Mouse (Mus musculus): ENCODE results near the gene Brsk1. TPM values are rescaled to one million over a fixed set of nuclear protein-coding genes. Genes with fewer than 3 reads are reported as not detected.

Gene Brsk1
- total RNA-seq, 2 experiments from 2014 or later = 0.50 to 0.64 TPM

DNA sequence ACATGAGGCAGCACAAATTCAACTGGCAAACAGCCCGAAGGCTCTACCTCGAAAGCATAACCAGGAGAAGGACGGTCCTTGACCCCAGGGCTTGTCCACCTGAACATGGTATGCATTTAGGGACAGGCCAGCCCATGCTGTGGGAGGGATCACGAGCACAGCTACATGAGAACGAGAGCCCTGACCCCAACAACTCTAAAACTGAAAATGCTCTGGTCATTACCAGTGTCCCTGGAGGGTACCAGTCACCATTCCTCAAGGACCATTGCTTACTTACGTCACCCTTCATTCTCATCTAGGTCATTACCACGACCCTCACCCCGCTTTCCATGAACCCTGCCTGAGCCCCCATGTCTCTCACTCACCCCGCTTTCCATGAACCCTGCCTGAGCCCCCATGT is 21.2 kb upstream of the Brsk1 start:
- DNase-seq (ENCODE audit: low spot score) = no peak

DNA sequence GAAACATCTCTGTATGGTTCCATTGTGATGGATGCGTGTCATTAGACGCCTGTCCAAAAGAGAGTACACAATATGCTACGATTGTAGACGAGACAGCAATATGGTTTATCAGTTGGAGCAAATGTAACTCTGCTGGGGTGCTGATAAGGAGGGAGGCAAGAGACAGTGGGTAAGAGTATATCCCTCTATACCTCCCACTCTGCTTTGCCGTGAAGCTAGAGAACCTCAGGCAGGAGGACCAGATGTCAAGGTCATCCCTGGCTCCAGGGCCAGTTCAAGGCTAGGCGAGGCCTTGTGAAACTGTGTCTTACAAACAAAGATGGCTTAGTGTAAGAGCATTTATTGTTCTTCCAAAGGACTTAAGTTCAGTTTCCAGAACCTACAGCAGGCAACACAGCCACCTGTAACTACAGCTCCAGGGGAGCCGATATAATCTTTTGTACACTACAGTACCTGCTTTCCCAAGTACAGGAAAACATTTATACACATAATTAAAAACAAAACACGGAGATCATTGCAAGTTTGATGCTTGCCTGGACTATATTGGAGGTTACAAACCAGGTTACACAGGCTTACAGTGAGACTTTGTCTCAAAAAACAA is 19.6 kb upstream of the Brsk1 start:
- no peak for DNase-seq (ENCODE audit: low spot score)

DNA sequence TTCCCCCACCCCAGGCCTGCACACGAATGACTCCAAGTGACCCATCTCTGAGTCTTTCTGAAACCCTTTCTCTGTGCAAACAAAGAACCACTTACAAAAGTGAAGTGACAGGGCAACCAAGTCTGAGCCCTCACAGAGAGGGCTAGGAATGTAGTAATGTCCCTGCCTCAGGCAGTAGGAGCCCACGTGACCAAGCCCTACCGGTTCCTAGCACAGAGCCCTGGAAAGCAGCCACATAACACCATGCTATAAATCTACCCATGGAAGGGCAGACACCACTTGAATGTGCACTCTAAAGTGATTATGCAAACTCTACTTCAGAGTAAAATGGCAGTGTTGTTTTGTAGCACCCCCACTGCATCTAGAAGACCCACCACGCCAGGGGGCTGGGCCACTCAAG is 18.4 kb upstream of the Brsk1 start:
- no peak for DNase-seq (ENCODE audit: low spot score)

DNA sequence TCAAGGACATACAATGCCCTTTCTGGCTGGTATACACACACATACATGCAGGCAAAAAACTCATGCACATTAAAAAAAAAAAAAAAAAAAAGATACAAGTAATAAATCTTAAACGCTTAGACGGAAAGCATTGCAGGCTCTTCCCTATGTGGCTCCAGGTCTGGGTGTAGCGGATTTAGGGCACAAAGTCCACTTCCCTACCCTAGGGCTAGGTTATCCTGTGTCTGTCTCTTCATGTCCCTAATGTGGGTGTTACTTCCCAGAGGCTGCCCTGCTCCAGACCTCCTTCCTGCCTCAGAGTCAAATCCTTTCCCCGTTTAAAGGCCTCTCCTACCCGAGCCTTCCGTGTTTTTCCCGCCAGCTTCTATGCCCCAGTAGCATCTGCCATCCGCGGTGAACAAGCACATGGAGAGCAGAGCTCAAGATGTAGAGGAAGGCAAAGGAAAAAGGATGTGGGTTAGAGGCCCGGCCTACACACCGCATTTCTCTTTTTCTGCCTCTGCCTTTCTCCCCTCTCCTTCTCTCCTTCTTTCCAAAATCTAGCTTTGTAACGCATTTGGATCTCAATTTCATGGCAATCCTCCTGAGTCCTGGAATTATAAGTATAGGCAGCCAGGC is 16.2 kb upstream of the Brsk1 start:
- no peak for DNase-seq (ENCODE audit: low spot score)

DNA sequence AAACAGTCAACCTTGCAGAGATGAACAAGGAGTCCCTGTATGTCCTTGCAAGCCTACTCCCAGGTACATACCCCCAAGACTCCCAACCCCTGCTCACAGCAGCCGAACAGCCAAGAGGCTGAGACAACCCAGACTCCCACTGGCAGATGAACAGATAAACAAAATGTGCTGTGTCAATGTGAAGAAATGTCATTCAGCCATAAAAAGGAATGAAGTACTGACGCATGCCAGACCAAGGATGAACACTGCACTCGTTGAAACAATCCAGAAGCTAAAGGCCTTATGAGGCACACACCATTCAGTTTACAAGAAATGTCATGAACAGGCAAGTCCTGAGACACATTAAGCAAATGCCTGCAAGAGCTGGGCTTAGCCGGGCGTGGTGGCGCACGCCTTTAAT is 15.2 kb upstream of the Brsk1 start:
- DNase-seq (ENCODE audit: low spot score) = no peak

DNA sequence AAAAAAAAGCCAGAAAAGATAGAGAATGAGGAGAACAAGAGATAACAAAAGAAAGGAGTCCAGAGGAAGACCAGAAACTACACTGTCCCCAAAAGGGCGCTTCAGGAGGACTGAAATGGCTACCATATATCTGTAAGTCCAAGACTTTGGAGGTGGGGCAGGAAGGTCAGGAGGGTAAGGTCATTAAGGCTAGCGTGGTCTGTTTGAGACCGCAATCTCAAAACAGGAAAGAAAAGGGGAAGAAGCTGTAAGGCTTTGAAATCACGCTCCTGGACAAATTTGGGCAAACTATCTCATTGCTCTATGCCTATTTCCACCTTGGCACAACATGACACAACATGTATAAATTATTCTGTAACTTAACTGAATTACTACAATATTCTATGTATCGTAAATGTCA is 7.1 kb upstream of the Brsk1 start:
- DNase-seq (ENCODE audit: low spot score) = no peak

DNA sequence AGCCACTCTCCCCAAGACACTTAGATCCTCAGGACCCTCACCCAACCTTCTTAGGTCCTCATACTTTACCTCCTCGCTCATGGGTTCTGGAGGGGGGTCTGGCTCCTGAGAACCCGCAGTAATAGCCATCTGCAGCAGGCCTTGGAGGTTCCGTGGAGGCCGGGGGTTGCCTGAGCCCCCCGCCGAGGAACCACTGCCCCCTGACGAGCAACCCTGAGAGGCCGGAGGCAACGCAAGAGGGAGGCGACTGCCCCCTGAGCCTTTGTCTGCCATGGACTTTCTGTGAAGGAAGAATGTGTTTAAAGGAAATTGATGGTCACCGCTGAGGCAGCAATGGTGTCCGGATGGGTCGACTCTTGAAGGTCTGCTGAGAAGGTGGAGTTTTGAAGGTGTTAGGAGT is 6.2 kb upstream of the Brsk1 start:
- no peak for DNase-seq (ENCODE audit: low spot score)

DNA sequence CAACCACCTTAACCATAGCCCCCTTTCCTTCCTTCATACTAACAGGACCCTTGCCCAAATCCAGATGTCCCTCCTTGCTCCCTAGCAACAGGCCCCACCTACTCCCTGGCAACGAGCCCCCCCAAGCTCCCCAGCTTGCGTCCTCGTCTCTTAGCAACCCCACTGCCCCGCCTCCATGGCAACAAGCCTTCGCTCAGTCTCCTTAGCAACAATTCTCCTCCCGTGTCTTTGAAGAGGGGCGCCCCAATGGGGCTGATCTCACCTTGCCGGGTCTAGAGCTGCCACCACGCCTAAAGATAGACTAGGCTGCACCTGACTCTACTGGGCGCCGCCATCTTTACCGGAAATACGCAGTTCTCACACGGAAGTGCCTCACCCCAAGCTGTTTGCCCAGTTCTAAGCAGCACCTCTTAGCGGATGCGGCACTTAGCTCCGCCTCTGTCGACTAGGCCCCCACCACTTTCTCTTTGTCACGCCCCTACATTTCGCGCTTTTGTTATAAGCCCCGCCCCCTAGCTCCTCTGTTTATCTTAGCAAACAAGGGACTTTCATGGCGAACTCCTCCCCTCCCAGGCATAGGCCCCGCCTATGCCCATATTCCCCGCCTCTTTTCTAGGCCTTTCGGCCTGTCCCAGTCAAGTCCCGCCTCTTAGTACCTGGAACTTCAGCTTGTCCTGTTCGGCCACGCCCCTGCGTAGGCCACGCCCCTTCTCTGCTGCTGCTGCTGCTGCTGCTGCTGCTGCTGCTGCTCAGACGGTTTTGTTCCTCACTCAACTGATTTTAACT is 5.6 kb upstream of the Brsk1 start, which contains the start of gene Hspbp1:
Hspbp1 (minus strand) TSS at position 437 of the 786 bp plus-strand sequence.
- peak; percentile 95 for DNase-seq (ENCODE audit: low spot score)

DNA sequence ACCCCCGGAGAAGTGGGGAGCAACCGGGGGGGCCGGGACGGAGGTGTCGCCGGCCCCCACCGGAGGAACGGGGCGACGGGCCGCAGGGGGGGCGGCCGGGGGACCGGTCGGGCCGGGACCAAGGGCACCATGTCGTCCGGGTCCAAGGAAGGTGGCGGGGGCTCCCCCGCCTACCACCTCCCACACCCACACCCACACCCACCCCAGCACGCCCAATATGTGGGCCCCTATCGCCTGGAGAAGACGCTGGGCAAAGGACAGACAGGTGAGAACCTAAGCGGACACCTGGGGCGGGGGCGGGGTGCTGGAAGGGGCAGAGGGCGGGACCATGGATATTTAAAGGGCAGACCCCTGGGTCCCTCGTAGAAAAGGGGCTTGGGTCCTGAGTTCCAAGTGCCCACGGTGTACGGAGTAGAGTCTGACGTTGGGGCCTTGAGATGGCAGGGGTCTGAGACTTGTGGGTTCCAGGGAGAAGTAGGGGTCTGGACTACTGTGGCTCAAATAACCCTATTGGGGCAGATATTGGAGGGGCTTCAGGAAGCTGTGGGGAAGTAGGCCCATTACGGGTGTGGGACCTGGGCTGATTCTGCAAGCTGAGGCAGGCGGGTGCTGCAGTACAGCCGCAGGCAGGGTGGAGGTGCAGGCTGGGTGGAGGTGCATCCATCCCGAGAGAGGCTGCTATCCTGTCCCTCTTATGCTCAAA is 698 bp downstream of the Brsk1 start:
- no peak for DNase-seq (ENCODE audit: low spot score)

DNA sequence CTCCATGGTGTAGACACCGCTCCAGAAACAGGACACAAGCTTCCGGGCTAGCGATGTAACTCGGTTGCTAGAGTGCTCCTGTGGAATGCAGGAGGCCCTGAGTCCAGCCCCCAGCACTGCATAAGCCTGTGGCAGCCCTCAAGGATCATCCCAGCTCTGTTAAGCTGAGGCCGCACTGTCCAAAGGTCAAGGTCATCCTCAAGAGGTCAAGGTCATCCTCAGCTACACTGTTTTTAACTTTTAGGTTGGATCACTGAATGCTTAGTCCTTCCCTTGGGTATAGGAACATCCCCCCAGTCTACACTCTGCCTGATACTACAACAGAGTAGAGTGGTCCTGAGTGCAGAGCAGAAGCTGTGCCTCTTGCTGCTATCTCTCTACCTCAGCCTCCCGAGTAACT is 2.6 kb downstream of the Brsk1 start:
- DNase-seq (ENCODE audit: low spot score) = no peak

DNA sequence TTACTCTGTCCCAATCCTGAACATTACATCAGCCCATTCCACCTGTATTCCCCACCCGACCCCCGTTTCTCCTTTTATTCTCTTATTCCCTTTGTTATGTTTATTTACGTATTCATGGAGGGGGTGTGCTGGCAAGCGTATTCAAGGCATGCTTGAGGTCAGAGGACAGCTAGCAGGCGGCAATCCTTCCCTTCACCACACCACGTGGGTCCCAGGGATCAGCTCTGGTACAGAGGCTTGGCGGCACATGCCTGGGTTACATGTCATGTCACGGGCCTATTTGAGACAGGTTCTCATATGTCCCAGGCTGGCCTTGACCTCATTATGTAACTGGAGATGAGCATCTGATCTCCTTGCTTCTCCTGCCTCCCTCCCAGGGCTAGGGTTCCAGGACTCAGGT is 11.9 kb downstream of the Brsk1 start:
- no peak for DNase-seq (ENCODE audit: low spot score)

DNA sequence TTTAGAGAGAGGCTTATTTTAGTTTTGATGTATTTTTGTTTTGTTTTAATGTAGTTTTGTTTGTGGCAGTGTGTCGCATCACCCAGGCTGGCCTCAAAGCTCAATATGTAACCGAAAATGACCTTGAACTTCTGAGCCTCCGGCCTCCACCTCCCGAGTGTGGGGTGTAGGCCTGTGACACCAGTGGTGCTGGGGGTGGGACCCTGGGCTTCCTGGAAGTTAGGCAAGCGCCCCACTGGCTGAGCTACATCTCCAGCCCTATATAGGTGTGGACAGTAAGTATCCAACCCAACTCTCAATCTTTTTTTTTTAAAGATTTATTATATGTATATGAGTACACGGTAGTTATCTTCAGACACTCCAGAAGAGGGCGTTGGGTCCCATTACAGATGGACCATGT is 12.8 kb downstream of the Brsk1 start:
- no peak for DNase-seq (ENCODE audit: low spot score)

DNA sequence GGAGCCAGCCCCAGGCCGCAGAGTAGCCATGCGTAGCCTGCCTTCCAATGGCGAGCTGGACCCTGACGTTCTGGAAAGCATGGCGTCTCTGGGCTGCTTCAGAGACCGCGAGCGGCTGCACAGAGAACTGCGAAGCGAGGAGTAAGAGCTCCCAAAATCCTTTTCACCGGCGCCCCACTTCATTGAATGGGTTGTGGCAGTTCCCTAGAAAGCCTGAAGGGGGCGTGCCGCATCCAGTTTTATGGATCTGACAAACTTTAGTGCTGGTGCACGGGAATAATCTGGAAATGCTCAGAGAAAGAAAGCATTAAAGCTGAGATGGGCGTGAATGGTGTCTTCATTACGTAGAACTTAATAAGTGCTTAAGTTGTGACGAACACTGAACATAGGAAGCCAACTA is 14.7 kb downstream of the Brsk1 start:
- peak; percentile 40 for DNase-seq (ENCODE audit: low spot score)

DNA sequence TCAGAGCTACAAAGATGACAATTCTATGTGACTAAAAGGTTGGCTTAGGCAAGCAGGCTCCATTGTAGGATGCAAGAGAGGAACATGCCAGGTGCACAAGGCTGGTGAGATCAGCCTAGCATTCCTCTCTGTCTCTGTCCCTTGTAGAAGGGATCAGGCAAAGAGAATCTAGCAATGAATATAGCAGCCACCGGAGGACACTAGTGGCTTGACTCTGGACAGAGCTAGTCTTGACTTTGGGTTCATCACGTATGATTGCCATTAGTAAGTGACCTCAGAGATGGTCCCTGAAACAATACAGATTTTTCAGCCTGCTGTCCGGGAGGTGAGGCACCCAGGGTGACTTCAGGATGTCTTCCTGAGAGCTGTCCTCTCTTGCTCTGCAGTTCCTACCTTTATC is 22.2 kb downstream of the Brsk1 start:
- no peak for DNase-seq (ENCODE audit: low spot score)

DNA sequence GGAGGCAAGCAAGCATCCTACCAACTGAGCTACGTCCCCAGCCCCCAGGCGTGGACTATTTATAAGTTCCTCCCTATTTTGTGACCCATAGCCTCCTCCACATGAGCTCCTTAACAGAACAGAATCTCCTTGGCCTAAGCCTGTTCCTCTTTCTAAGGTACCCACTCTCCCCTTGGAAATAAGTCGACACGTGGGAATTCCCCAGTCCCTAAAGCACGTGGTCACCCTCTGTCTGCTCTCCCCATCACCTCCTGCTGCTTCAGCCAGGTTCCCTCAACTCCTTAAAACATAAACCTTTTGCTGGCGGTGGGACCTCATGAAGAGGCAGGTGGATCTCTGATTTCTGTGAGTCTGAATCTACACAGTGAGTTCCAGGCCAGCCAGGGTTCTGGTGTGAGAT is 26.6 kb downstream of the Brsk1 start:
- no peak for DNase-seq (ENCODE audit: low spot score)

DNA sequence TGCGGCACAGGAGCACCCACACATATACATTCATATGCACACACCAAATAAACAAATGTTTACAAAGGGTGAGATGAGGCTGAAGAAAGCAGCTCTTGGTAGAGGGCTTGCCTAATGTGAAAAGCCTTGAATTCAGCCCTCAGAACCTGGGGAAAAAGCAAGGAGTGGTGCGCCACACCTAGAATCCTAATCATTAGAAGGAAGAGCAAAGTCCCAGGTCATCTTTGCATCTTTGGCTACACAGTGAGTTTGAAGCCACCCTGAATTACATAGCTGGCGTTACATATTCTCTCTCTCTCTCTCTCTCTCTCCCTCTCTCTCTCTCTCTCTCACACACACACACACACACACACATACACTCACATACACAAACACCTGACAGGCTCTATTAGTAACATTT is 28.9 kb downstream of the Brsk1 start:
- no peak for DNase-seq (ENCODE audit: low spot score)

DNA sequence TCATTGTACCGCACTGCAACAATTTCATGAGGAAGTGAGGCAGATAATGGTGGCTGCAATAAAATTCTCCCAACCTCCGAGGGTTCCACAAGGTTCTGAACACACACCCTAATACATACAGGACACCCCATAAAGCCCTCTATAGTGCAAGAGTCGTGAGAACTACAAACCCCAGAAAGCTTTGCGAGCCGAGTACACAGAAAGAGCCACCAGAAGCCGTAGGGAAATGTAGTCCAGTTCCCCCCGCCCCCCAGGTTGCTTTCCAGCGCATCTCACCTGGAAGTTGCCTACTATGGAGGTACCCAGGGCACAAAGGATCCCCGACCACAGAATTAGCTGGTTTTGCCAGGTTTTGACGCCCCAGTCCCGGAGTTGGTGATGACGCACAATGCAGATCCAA is 33.1 kb downstream of the Brsk1 start:
- DNase-seq (ENCODE audit: low spot score) = no peak

DNA sequence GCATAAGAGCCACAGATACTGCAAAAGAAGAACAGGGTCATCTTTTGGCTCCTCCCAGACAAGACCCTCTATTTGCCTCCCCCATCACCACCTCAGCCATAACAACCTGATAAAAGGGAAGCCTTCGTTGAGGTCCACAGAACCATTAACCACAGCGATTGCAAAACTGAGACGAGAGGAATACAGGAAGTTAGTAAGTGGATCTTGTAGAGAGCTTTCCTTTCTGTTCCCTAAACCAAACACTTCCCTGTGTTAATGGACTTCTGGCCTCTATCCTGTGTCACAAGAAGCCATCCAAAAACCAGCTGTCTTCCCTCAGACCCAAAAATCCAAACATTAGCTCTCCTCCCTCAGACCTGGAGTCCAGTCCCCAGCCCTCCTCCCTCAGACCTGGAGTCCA is 34.0 kb downstream of the Brsk1 start:
- no peak for DNase-seq (ENCODE audit: low spot score)

DNA sequence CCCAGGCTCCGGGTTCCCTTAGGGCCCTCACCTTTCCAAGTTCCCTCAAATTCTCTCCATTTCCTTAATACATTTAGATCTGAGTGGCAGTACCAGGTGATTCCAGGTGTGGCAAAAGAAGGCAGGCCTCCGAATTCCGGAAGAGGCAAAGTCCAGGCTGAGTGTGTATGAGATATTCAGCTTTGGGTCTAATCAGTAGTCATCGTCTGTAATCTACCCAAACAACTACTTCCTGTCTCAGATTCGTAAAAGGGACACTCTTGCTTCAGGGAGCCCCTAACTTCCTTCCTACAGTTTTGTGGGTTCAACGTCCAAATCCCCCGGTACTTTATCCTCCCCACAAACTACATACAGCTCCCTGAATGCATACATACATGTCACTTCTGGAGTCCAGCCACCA is 34.8 kb downstream of the Brsk1 start, which contains the start of gene Tmem150b:
Tmem150b (minus strand) TSS at position 81 of the 400 bp plus-strand sequence.
- DNase-seq (ENCODE audit: low spot score) = no peak

DNA sequence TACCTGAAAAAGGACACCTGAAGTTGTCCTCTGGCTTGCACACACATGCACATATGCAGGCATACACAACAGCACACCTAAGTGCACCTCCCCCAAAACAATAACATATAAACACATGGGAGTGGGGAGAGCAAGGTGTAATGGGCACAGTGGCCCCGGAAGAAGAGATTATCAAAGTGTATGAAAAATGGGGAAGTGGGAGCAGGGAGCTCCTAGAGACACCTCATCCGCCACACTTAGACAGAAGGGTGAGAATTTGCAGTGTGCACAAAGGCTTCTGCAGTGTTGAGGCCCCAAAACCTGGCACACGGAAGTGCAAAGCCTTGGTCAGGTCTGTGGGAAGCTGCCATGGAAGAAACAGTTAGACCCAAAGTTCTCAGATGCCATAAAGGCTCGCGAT is 40.7 kb downstream of the Brsk1 start:
- no peak for DNase-seq (ENCODE audit: low spot score)

DNA sequence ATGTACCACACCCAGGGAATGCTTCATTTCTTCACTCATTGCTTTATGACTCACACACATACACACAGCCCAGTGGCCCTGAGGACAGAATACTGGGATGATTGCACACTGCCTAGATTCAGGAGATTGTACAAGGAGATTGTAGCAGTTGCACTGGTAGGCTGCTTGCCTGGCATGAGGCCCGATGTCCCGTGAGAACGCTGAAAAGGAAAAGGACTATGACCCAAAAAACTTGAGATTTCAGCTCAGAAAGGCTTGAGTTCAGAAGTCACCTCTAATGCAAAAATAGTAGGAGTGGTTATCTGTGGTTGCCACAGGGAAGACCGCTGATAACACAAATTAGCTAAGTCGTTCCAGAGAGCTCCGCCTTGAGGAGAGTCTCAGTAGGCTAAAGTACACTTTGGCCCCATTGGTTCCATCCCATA is 42.6 kb downstream of the Brsk1 start:
- no peak for DNase-seq (ENCODE audit: low spot score)

DNA sequence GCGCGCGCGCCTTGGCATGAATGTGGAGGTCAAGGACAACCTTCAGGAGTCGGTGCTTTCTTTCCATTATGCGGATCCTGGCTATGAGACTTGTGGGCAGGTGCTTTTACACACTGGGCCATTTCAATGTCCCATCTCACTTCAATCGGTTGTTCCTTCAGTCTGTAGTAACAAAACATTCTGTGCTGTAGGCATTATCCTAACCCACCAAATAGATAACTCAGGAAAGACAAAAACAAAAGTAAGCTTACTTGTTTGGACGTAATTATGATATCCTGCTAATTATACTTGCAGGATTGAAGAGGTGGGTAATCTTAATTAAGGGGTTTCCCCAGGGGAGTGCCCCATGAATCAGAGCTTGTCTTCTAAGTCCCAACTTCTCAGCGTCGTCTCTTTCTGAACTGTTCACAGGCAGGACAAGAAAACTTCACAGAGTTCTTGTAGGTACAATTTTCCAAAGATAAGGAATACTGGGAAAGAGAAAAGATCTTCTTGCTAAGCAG is 48.7 kb downstream of the Brsk1 start:
- no peak for DNase-seq (ENCODE audit: low spot score)
